Mouse (Mus musculus): ENCODE measurements at regions not wholly inside any gene's neighbourhood (a gene's known extent, or its start where the extent isn't known, plus 50 kb on each side); places are given as distances from the start of the nearest gene placed in this dataset.

DNA sequence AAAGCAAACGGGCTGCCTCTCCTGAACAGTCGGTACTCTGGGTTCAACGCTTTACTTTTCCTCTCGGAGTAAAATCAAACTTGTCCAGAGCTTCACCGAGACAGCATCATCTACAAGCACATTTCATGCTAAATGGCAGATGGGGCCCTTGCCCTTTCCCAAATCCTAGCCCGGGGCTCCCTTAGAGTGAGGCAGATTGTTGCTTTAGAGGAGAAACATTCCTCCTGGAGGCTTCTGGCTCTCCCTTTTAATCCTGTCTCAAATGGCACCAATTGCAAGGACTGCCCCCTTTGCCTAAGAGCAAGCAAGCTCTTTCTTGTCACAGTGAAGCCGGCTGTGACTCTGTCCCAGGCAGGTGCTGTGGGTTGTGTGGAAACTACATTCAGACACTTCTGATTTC, 255.5 kb upstream of the Sox11 start:
- DNase-seq: no peak

DNA sequence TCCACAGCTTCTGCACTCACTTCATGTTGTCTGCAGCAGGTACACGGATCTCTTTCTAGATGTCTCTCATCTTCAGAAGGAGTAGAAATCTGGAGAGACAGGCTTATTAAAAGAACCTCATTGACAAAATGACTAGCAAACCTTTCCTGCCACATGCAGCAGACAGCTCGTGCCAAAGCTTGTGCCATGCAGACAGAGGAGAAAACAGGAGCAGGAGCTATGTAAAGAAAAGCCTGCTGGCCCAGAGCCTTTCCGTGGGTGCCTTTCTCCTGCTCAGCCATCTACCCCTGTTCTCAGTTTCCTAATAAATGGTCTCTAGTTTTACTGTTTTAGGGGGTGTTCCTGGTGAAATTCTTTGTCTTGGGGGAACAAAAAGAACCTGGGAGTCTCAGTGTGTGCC, 254.9 kb upstream of the Sox11 start:
- no peak for DNase-seq

DNA sequence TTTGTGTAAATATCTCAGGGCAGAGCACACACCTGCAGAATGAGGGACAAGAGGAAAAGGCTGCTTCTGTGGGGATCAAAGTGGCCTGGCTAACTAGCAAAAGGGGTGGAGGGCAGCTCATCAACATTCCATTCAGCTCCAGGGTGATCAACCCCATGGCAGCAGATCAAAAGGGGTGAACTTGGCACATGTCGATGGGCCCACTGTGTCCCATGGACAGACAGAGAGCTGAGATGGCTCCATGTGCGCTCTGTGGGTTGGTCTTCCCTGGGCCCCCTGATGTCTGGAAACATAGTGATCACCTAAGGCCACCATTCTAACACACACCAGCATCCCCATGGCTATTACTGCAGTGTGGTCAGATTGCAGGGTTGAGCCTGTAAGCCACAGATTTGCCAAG, 253.2 kb upstream of the Sox11 start:
- DNase-seq: no peak

GRCm38 (mm10) chr12:27593436-27593835, 251.1 kb upstream of the Sox11 start:
- DNase-seq: no peak

GRCm38 (mm10) chr12:27576109-27576700, 233.8 kb upstream of the Sox11 start:
- no peak for DNase-seq

GRCm38 (mm10) chr12:27575629-27576028, 233.3 kb upstream of the Sox11 start:
- DNase-seq: no peak

- no peak for DNase-seq
Observed at GRCm38 (mm10) chr12:27567250-27567649, 224.9 kb upstream of the Sox11 start.

DNA sequence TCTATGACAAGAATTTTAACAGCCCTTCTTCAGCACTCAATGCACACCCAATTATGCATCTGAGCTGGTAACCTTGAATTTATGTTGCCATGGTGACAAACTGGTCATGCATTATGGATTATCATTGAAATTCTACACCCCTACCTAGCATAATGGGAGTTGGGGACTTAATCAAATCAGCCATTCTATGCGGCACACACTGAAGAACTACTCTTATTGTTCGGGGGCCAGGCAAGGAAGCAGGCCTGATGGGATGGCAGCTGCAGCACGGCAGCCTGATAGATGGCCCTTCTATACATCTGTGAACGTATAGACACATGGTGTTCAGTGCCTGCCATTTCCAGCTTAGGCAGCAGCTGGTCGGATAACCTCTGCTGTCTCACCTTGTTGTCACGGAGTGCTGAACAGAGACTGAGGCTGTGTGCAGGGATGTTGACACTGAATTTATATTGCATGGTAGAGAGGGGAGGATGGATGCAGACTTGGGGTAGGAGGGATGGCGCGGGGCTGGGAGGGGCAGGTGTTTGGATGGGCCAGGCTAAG, 223.7 kb upstream of the Sox11 start:
- no peak for DNase-seq

DNA sequence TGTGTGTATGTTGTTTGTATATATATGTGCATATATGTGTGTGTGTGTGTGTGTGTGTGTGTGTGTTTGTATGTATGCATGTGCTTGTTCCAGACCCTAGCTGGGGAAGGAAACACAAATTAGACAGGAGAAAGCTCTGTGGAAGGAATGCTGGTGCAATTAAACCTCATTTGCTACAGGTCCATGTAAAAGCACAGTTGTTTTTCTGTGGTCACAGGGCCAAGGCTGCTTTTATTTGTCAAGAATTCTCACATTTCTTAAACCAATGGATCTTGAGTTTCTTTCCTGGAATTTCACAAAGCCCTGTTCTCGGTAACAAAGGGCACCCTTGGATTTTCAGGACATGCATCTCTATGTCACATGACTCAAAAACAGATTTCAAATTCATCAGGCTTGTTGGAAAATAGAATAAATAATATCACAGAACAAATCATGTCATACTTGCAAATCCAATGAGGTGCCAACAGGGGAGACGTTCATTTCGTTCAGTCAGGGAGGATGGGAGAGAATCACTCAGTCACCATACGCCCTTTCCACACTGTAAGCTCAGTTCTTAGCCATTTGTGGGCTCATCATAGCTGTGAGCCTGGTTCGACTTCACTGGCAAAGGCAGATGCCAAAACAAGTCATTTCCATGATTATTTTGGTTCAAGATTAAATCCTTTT, 222.4 kb upstream of the Sox11 start:
- no peak for DNase-seq

- no peak for DNase-seq
Observed at GRCm38 (mm10) chr12:27563900-27564299, 221.5 kb upstream of the Sox11 start.

DNA sequence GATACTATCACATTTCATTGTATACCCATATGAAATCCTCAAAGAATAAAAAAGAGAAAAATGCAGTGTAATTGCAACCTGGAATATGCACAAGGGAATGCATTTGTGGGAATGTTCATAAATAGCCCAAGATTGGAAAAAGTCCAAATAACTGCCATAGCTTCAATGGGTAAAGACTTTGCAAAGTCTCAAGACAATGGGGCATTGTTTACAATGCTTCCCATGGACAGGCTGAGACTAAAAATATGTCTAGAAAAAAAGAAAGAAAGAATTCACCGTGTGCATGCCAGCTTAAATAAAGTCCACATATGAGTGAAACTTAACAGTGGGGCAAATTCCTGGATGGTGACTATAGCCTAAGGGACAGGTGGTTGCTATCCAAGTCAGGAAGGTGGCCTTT, 210.4 kb upstream of the Sox11 start:
- no peak for DNase-seq

- no peak for DNase-seq
Observed at GRCm38 (mm10) chr12:27538210-27538609, 195.8 kb upstream of the Sox11 start.

GRCm38 (mm10) chr12:27537507-27537906, 195.1 kb upstream of the Sox11 start:
- no peak for DNase-seq

GRCm38 (mm10) chr12:27537017-27537416, 194.6 kb upstream of the Sox11 start:
- no peak for DNase-seq

- DNase-seq: no peak
Observed at GRCm38 (mm10) chr12:27525604-27526003, 183.2 kb upstream of the Sox11 start.

DNA sequence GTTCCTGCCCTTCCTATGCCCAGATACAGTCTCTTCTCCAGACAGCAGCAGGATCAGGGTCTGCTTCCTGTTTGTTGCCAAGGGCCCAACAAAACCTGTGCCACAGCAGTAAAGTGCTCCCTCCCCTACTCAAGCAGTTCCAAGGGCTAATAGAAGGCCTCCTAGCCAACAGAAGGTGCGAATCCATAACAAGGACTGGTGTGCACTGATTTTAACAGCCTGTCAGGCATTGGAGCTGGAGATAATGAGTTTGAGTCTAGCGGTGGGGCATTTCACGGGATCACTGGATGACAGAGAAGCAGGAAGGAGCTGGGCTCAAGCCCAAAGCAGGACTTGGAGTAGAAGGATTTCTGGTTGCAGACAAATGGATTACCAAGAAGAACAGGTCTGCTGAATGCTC, 170.9 kb upstream of the Sox11 start:
- no peak for DNase-seq

DNA sequence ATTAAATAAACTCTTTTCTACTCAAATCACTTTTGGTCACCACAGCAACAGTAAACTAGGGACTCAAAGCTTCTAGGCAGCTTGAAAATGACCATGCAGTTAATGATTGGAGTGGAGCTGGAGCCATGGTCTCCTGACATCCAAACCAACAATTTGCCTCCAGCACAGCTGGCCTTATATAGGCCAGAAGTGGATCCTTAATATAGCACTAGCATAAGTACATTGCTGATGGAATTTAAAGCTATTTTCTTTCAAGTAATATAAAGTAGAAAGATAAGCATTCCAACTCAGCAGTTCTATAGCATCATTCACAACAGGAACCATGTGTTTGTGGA, 165.8 kb upstream of the Sox11 start:
- DNase-seq: no peak

DNA sequence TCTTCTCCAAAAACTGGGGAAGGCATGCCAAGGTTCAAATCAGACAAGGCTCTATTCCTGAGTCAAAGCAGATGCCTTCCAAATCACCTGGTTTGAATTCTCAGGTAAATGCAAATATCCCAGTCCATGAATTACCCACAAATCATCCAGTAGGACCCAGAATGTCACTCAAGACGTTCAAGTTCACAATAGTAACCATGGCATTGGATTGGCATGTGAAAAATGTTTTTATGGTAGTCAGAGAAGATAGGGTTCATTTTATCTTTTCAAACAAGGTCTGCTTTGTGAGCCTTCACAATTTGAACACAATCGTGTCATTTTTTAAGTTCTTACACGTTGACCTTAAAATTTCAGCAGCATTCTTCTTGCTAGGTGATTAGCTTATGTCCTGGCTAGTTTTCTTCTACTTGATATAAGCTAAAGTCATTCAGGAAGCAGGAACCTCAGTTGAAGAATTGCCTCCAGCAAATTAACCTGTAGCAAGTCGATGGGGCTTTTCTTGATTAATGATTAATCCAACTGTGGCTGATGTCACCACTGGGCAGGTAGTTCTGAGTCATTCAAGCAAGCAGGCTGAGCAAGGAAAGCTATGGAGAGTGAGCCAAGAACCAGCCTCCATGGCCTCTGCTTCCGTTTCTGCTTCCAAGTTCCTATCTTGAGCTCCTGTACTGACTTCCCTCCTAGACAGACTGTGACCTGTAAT, 165.3 kb upstream of the Sox11 start:
- no peak for DNase-seq

- no peak for DNase-seq
Observed at GRCm38 (mm10) chr12:27502716-27503486, 160.5 kb upstream of the Sox11 start.

GRCm38 (mm10) chr12:27500516-27500915, 158.1 kb upstream of the Sox11 start:
- no peak for DNase-seq

GRCm38 (mm10) chr12:27499276-27499675, 156.9 kb upstream of the Sox11 start:
- no peak for DNase-seq

- no peak for DNase-seq
Observed at GRCm38 (mm10) chr12:27496826-27497557, 154.6 kb upstream of the Sox11 start.

All from adrenal gland, adult 2 months (tissue).